Mouse (Mus musculus): ENCODE data around the gene 0610030E20Rik. TPM values are rescaled to one million over a fixed set of nuclear protein-coding genes. Genes with fewer than 3 reads are reported as not detected.

Gene 0610030E20Rik
- polyA plus RNA-seq (2015; fragmentation: Nextera tagmentation; extraction: Ambion mirVana), result 25.9 and 26.7 TPM in 2 replicates

DNA sequence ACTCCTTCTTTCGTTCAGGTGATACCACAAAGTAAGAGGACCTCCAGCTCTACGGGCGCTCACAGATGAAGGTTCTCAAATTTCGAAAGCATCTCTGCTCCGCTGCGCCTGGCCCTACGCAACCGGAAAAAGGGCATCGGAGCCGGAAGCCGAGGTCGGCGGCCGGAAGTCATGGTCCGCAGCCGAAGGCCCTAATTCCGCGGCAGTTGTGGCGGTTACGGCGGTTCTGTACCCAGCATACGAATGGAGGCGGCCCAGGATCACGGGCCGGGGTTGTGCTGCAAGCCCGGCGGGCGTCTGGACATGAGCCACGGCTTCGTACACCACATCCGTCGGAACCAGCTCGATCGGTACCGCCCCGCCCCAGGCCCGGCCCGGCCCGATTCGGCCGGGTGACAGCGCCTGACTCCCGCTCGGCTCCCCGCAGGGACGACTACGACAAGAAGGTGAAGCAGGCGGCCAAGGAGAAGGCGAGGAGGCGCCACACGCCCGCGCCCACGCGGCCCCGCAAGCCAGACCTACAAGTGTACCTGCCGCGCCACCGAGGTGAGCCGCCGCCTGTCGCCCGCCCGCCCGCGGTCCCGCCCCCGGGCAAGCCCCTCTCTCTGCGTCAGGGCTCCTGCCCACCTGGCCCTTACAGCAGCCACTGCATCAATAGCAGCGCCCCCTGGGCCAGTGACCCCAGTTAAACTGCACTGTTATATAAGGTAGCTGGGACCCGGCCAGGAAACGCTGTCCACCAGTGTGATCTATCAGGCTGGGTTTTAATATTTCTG is at the start of gene 0610030E20Rik:
TSS of gene 0610030E20Rik (plus strand) at position 152 of the 776 bp plus-strand sequence.
- under 1% methylated on average over 72 of the region's 72 CpGs for WGBS
- H3K27ac ChIP-seq (ENCODE audit: low read length), result peak within 1 kb of the TSS; percentile 92
- H3K4me2 ChIP-seq (ENCODE audit: low read depth, low read length), result peak within 1 kb of the TSS; percentile 76
- peak within 1 kb of the TSS; percentile 86 for H3K4me3 ChIP-seq (replicated peaks; ENCODE audit: low read length)
- peak; percentile 71 for ATAC-seq (ENCODE audit: insufficient read depth, low FRiP score)
- peak within 1 kb of the TSS; percentile 98 for H3K9ac ChIP-seq (ENCODE audit: low read length)
- H3K27me3 ChIP-seq (ENCODE audit: control insufficient read depth, insufficient read depth, low read length), result no peaks in the 10 kb centered on the region
- 0 out of 2 replicates have a peak, but pooled peaks cover 7% of the 10 kb centered on the region for H3K36me3 ChIP-seq (ENCODE audit: control insufficient read depth, insufficient read depth, low read length)
- H3K9me3 ChIP-seq (replicated peaks; ENCODE audit: control insufficient read depth, low read length), result no peaks in the 10 kb centered on the region
- peaks cover 19% of the 10 kb centered on the region for H3K4me1 ChIP-seq (ENCODE audit: control insufficient read depth, insufficient read depth, low read length)

DNA sequence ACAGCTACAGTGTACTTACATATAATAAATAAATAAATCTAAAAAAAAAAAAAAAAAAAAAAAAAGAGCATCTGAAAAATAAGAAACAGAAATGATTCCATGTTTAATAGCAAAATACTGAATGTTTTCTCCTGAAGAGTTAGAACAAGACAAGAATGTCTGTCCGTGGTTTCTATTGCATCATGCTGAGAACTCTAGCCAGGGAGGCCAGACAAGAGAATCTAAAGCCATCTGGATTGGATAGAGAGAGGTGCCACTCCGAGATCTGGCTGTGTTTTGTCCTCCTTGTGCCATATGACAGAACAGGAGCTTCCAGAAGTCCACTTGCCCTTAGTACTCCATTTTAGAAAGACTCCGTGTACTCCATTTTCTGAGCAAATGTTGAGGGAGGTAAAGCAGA is 49.3 kb upstream of the 0610030E20Rik start:
- H3K36me3 ChIP-seq (ENCODE audit: control insufficient read depth, insufficient read depth, low read length), result no peaks in the 10 kb centered on the region
- H3K4me1 ChIP-seq (ENCODE audit: control insufficient read depth, insufficient read depth, low read length), result 0 out of 2 replicates have a peak, but pooled peaks cover 2% of the 10 kb centered on the region
- H3K4me3 ChIP-seq (replicated peaks; ENCODE audit: low read length), result no peak overlapping the region
- H3K9ac ChIP-seq (ENCODE audit: low read length), result no peak overlapping the region
- no peak overlapping the region for H3K4me2 ChIP-seq (ENCODE audit: low read depth, low read length)
- no peak overlapping the region for H3K27ac ChIP-seq (ENCODE audit: low read length)
- 81% methylated on average over 3 of the region's 3 CpGs for WGBS
- no peaks in the 10 kb centered on the region for H3K27me3 ChIP-seq (ENCODE audit: control insufficient read depth, insufficient read depth, low read length)
- H3K9me3 ChIP-seq (replicated peaks; ENCODE audit: control insufficient read depth, low read length), result no peaks in the 10 kb centered on the region
- ATAC-seq (ENCODE audit: insufficient read depth, low FRiP score), result no peak

DNA sequence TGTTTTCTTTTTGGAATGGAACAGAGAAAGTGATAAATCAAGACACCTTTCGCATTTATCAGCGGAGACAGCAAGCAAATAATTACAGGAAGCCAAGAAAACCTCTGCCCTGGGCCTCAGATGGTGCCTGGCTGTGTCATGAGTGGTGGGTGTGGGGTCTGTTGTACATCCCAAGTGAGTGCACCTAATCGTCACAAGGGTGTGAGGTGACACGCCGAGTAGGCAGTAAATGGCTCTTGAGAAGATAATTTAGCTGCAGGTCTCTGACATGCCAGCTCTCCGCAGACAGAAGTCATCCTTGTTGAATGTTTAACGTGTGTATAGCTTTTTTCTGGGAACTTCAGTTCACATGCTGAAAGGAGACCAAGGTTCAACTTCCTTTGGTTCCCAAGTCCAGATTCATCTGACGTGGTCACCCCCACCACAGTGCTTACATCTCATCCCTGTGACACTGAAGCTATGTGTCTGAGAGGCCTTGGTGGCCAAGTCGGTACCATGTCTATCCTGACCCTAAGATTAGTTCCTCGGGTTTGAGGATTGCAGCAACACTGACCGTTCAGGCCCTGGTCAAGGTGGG is 44.7 kb upstream of the 0610030E20Rik start:
- WGBS, result 85% methylated on average over 11 of the region's 11 CpGs
- Histone ChIP-seq H3K27ac (ENCODE audit: low read length) (no peak overlapping the region), H3K4me3 (replicated peaks; ENCODE audit: low read length) (no peak overlapping the region), H3K9me3 (replicated peaks; ENCODE audit: control insufficient read depth, low read length) (no peaks in the 10 kb centered on the region), H3K4me2 (ENCODE audit: low read depth, low read length) (no peak overlapping the region), H3K9ac (ENCODE audit: low read length) (no peak overlapping the region), H3K4me1 (ENCODE audit: control insufficient read depth, insufficient read depth, low read length) (0 out of 2 replicates have a peak, but pooled peaks cover 6% of the 10 kb centered on the region), H3K27me3 (ENCODE audit: control insufficient read depth, insufficient read depth, low read length) (no peaks in the 10 kb centered on the region), H3K36me3 (ENCODE audit: control insufficient read depth, insufficient read depth, low read length) (no peaks in the 10 kb centered on the region)
- no peak for ATAC-seq (ENCODE audit: insufficient read depth, low FRiP score)

DNA sequence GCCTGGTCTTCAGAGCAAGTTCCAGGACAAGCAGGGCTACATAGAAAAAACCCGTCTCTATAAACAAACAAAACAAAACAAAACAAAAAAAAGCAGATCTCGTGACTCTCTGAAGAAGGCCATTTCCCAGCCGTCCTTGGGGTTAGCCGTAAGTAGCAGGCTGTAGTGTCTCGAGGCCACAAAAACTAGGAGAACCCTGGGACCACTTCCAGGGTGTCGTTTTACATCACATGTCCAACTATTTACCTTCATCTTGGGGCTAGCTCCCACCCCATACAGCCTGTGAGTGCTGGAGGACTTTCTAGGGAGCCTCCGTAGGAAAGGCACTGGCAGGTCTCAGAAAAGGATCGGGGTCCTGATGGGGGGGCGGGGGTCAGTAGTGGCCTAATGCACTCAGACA is 43.6 kb upstream of the 0610030E20Rik start:
- Histone ChIP-seq H3K4me2 (ENCODE audit: low read depth, low read length) (no peak overlapping the region), H3K9me3 (replicated peaks; ENCODE audit: control insufficient read depth, low read length) (no peaks in the 10 kb centered on the region), H3K27ac (ENCODE audit: low read length) (no peak overlapping the region), H3K4me3 (replicated peaks; ENCODE audit: low read length) (no peak overlapping the region), H3K9ac (ENCODE audit: low read length) (no peak overlapping the region), H3K27me3 (ENCODE audit: control insufficient read depth, insufficient read depth, low read length) (no peaks in the 10 kb centered on the region), H3K36me3 (ENCODE audit: control insufficient read depth, insufficient read depth, low read length) (no peaks in the 10 kb centered on the region), H3K4me1 (ENCODE audit: control insufficient read depth, insufficient read depth, low read length) (0 out of 2 replicates have a peak, but pooled peaks cover 6% of the 10 kb centered on the region)
- ATAC-seq (ENCODE audit: insufficient read depth, low FRiP score), result no peak
- 45% methylated on average over 9 of the region's 9 CpGs for WGBS

DNA sequence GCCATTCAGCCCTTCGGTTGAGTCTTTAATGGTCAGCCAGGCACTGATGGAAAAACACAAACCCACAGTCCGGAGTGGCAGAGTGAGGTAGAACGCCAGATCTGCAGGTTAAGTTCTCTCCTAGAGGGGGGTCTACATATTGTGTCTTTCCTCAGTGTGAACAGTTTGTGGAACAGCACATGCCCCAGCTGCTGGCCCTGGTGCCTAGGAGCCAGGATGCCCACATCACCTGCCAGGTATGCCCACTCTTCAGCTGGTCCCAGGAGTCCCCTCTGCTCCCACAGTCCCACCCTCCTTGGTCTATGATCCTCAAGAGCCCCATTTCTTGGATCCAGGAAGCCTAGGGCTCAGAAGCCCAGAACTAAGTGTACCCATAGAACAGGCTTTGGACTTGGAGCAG is 34.9 kb upstream of the 0610030E20Rik start:
- H3K9ac ChIP-seq (ENCODE audit: low read length), result no peak overlapping the region
- ATAC-seq (ENCODE audit: insufficient read depth, low FRiP score), result no peak
- no peak overlapping the region for H3K27ac ChIP-seq (ENCODE audit: low read length)
- H3K4me2 ChIP-seq (ENCODE audit: low read depth, low read length), result no peak overlapping the region
- WGBS, result 89% methylated on average over 3 of the region's 3 CpGs
- no peaks in the 10 kb centered on the region for H3K9me3 ChIP-seq (replicated peaks; ENCODE audit: control insufficient read depth, low read length)
- H3K36me3 ChIP-seq (ENCODE audit: control insufficient read depth, insufficient read depth, low read length), result no peaks in the 10 kb centered on the region
- no peaks in the 10 kb centered on the region for H3K27me3 ChIP-seq (ENCODE audit: control insufficient read depth, insufficient read depth, low read length)
- no peak overlapping the region for H3K4me3 ChIP-seq (replicated peaks; ENCODE audit: low read length)
- H3K4me1 ChIP-seq (ENCODE audit: control insufficient read depth, insufficient read depth, low read length), result no peaks in the 10 kb centered on the region

DNA sequence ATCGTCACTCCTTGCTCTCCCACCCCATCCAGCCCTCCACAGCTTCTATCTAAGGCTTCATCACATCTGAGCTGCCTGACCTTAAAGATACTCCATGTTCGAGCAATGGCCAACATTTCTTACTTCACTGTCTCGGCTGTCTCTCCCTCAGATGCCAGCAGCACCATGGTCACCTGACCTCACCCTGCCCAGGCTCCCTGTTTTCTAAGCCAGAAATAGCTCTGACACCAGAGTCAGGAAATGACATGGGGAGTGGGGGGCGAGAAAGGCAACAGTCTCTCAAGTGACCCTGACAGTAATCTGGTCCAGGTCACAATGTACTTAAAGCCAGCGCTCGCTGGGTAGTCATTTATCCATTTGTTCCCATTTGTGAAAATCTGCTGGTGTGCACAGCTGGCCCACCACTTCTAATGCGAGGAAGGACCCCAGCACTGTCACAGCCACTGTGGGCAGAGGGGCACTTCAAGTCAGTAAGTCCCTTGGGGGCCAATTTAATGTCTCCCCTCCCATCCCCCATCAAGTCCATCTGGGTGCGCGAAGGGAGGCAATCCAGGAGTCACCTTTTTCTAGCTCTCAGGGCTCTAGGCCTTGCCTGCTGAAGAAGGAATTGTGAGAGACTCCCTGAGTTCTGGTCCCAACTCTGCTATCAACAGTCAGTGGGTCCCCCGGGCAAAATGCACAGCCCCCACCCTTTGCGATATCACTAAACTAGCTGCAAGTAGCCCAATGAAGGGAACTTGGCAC is 33.8 kb upstream of the 0610030E20Rik start:
- no peaks in the 10 kb centered on the region for H3K9me3 ChIP-seq (replicated peaks; ENCODE audit: control insufficient read depth, low read length)
- no peaks in the 10 kb centered on the region for H3K4me1 ChIP-seq (ENCODE audit: control insufficient read depth, insufficient read depth, low read length)
- H3K27ac ChIP-seq (ENCODE audit: low read length), result no peak overlapping the region
- H3K9ac ChIP-seq (ENCODE audit: low read length), result no peak overlapping the region
- 0 out of 2 replicates have a peak, but pooled peaks cover 2% of the 10 kb centered on the region for H3K36me3 ChIP-seq (ENCODE audit: control insufficient read depth, insufficient read depth, low read length)
- ATAC-seq (ENCODE audit: insufficient read depth, low FRiP score), result no peak
- no peak overlapping the region for H3K4me3 ChIP-seq (replicated peaks; ENCODE audit: low read length)
- 85% methylated on average over 11 of the region's 11 CpGs for WGBS
- no peak overlapping the region for H3K4me2 ChIP-seq (ENCODE audit: low read depth, low read length)
- no peaks in the 10 kb centered on the region for H3K27me3 ChIP-seq (ENCODE audit: control insufficient read depth, insufficient read depth, low read length)

DNA sequence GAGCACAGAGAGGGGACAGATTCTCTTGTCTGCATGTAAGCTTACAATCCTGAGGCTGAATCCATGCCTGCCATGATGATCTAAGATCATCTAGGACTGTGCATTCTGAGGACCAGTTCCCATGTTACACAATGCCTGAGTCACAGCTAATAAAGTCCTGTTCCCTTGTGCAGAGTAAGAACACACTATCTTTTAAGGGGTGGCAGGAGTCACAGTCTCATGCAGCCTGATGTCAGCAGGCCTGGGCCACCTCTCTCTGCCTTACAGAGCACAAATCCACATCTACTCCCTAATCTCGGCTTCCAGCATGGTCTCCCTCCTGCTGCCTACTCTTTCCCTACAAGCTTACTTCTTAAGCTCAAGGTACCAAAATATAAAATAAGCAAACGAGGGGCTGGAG is 31.7 kb upstream of the 0610030E20Rik start:
- Histone ChIP-seq H3K27ac (ENCODE audit: low read length) (no peak overlapping the region), H3K4me1 (ENCODE audit: control insufficient read depth, insufficient read depth, low read length) (no peaks in the 10 kb centered on the region), H3K36me3 (ENCODE audit: control insufficient read depth, insufficient read depth, low read length) (0 out of 2 replicates have a peak, but pooled peaks cover 2% of the 10 kb centered on the region), H3K9ac (ENCODE audit: low read length) (no peak overlapping the region), H3K4me2 (ENCODE audit: low read depth, low read length) (no peak overlapping the region), H3K9me3 (replicated peaks; ENCODE audit: control insufficient read depth, low read length) (no peaks in the 10 kb centered on the region), H3K4me3 (replicated peaks; ENCODE audit: low read length) (no peak overlapping the region), H3K27me3 (ENCODE audit: control insufficient read depth, insufficient read depth, low read length) (no peaks in the 10 kb centered on the region)
- no peak for ATAC-seq (ENCODE audit: insufficient read depth, low FRiP score)
- WGBS, result 76% methylated on average over 2 of the region's 2 CpGs

DNA sequence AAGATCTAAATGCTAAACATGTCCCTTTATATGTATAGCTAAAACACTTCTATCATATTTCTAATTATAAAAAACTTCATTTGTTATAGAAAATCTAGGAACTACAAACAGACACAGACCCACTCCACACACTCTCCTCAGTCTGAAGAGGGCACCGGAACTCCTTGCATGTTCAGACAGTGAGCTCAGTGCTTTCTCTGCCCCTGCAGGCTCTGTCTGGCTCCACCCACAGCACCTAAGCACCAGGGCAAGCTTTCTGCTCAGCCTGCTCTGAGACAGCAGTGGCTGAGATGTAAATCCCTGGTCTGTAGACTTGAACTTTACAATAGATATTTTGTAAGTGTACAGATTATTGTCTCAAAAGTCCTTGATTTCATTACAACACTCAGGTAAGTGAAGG is 31.1 kb upstream of the 0610030E20Rik start:
- Histone ChIP-seq H3K27ac (ENCODE audit: low read length) (no peak overlapping the region), H3K9me3 (replicated peaks; ENCODE audit: control insufficient read depth, low read length) (no peaks in the 10 kb centered on the region), H3K36me3 (ENCODE audit: control insufficient read depth, insufficient read depth, low read length) (0 out of 2 replicates have a peak, but pooled peaks cover 2% of the 10 kb centered on the region), H3K4me3 (replicated peaks; ENCODE audit: low read length) (no peak overlapping the region), H3K4me2 (ENCODE audit: low read depth, low read length) (no peak overlapping the region), H3K27me3 (ENCODE audit: control insufficient read depth, insufficient read depth, low read length) (no peaks in the 10 kb centered on the region), H3K4me1 (ENCODE audit: control insufficient read depth, insufficient read depth, low read length) (no peaks in the 10 kb centered on the region), H3K9ac (ENCODE audit: low read length) (no peak overlapping the region)
- ATAC-seq (ENCODE audit: insufficient read depth, low FRiP score), result no peak
- 61% methylated on average over 1 of the region's 1 CpGs for WGBS

DNA sequence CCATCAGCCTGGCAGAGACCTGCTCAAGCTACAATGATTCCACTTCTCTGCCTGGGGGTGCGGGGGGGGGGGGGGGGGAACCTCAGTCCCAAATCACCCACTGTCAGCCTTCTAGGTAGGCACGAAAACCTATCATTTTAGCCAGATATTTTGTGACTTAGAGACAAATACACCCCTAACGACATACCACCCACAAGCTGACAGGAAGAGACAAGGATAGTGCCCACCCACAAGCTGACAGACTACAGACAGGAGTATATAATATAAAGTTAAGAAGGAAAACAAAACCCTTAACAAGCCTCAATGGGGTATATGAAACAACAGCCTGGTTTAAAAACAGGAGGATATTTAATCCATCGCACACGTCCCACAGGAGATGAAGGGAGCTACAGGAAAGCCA is 28.7 kb upstream of the 0610030E20Rik start:
- no peak overlapping the region for H3K4me2 ChIP-seq (ENCODE audit: low read depth, low read length)
- no peak overlapping the region for H3K4me3 ChIP-seq (replicated peaks; ENCODE audit: low read length)
- no peak for ATAC-seq (ENCODE audit: insufficient read depth, low FRiP score)
- H3K4me1 ChIP-seq (ENCODE audit: control insufficient read depth, insufficient read depth, low read length), result no peaks in the 10 kb centered on the region
- H3K9me3 ChIP-seq (replicated peaks; ENCODE audit: control insufficient read depth, low read length), result no peaks in the 10 kb centered on the region
- 78% methylated on average over 5 of the region's 5 CpGs for WGBS
- H3K27me3 ChIP-seq (ENCODE audit: control insufficient read depth, insufficient read depth, low read length), result no peaks in the 10 kb centered on the region
- no peak overlapping the region for H3K27ac ChIP-seq (ENCODE audit: low read length)
- 0 out of 2 replicates have a peak, but pooled peaks cover 7% of the 10 kb centered on the region for H3K36me3 ChIP-seq (ENCODE audit: control insufficient read depth, insufficient read depth, low read length)
- H3K9ac ChIP-seq (ENCODE audit: low read length), result no peak overlapping the region
